Mouse (Mus musculus): Measurements from ENCODE around the gene Ubtf. TPM values are rescaled to one million over a fixed set of nuclear protein-coding genes. Genes with fewer than 3 reads are reported as not detected.
"Not testable (repeated sequence)": the region's sequence is repeated elsewhere in the genome, so short reads cannot be mapped to it uniquely, and the experiment has no call there.

Ubtf gene
- 166 and 196 TPM in 2 replicates for total RNA-seq (2017)

- peak; percentile 43 to 63; a peak in 3 of 4 replicates for ATAC-seq (replicated peaks in 1 of 2; ENCODE audit: insufficient read depth in 1 of 2, low FRiP score in 2 of 2, low TSS enrichment in 1 of 2, low read depth in 1 of 2, poor library complexity in 2 of 2, severe bottlenecking in 2 of 2)
Measured at GRCm38 (mm10) chr11:102319410-102319792, at the start of gene Ubtf. TSS of gene Ubtf (minus strand) at chr11:102319742.

GRCm38 (mm10) chr11:102369263-102369662 lies 49.7 kb upstream of the Ubtf start:
- no peak for ATAC-seq (replicated peaks in 1 of 2; ENCODE audit: insufficient read depth in 1 of 2, low FRiP score in 2 of 2, low TSS enrichment in 1 of 2, low read depth in 1 of 2, poor library complexity in 2 of 2, severe bottlenecking in 2 of 2)

- no peak for ATAC-seq (replicated peaks in 1 of 2; ENCODE audit: insufficient read depth in 1 of 2, low FRiP score in 2 of 2, low TSS enrichment in 1 of 2, low read depth in 1 of 2, poor library complexity in 2 of 2, severe bottlenecking in 2 of 2)
Measured at GRCm38 (mm10) chr11:102368347-102368746, 48.8 kb upstream of the Ubtf start.

- no peak for ATAC-seq (replicated peaks in 1 of 2; ENCODE audit: insufficient read depth in 1 of 2, low FRiP score in 2 of 2, low TSS enrichment in 1 of 2, low read depth in 1 of 2, poor library complexity in 2 of 2, severe bottlenecking in 2 of 2)
Measured at GRCm38 (mm10) chr11:102367504-102368280, 48.1 kb upstream of the Ubtf start.

- not testable (repeated sequence) for ATAC-seq (replicated peaks in 1 of 2; ENCODE audit: insufficient read depth in 1 of 2, low FRiP score in 2 of 2, low TSS enrichment in 1 of 2, low read depth in 1 of 2, poor library complexity in 2 of 2, severe bottlenecking in 2 of 2)
Measured at GRCm38 (mm10) chr11:102366103-102366502, 46.6 kb upstream of the Ubtf start, which contains the start of gene Slc4a1. TSS of gene Slc4a1 (minus strand) at chr11:102366203.

- ATAC-seq (replicated peaks in 1 of 2; ENCODE audit: insufficient read depth in 1 of 2, low FRiP score in 2 of 2, low TSS enrichment in 1 of 2, low read depth in 1 of 2, poor library complexity in 2 of 2, severe bottlenecking in 2 of 2), result no peak
Measured at GRCm38 (mm10) chr11:102365699-102366098, 46.2 kb upstream of the Ubtf start.

GRCm38 (mm10) chr11:102364570-102365371 lies 45.2 kb upstream of the Ubtf start:
- ATAC-seq (replicated peaks in 1 of 2; ENCODE audit: insufficient read depth in 1 of 2, low FRiP score in 2 of 2, low TSS enrichment in 1 of 2, low read depth in 1 of 2, poor library complexity in 2 of 2, severe bottlenecking in 2 of 2), result no peak

GRCm38 (mm10) chr11:102363623-102364022 lies 44.1 kb upstream of the Ubtf start:
- peak in 1 of 2 experiments; percentile 26; a peak in 1 of 4 replicates for ATAC-seq (replicated peaks in 1 of 2; ENCODE audit: insufficient read depth in 1 of 2, low FRiP score in 2 of 2, low TSS enrichment in 1 of 2, low read depth in 1 of 2, poor library complexity in 2 of 2, severe bottlenecking in 2 of 2)

GRCm38 (mm10) chr11:102361776-102362495 lies 42.4 kb upstream of the Ubtf start:
- ATAC-seq (replicated peaks in 1 of 2; ENCODE audit: insufficient read depth in 1 of 2, low FRiP score in 2 of 2, low TSS enrichment in 1 of 2, low read depth in 1 of 2, poor library complexity in 2 of 2, severe bottlenecking in 2 of 2), result no peak

GRCm38 (mm10) chr11:102358365-102358764 lies 38.8 kb upstream of the Ubtf start:
- no peak for ATAC-seq (replicated peaks in 1 of 2; ENCODE audit: insufficient read depth in 1 of 2, low FRiP score in 2 of 2, low TSS enrichment in 1 of 2, low read depth in 1 of 2, poor library complexity in 2 of 2, severe bottlenecking in 2 of 2)

GRCm38 (mm10) chr11:102356636-102357350 lies 37.3 kb upstream of the Ubtf start:
- no peak for ATAC-seq (replicated peaks in 1 of 2; ENCODE audit: insufficient read depth in 1 of 2, low FRiP score in 2 of 2, low TSS enrichment in 1 of 2, low read depth in 1 of 2, poor library complexity in 2 of 2, severe bottlenecking in 2 of 2)

- no peak for ATAC-seq (replicated peaks in 1 of 2; ENCODE audit: insufficient read depth in 1 of 2, low FRiP score in 2 of 2, low TSS enrichment in 1 of 2, low read depth in 1 of 2, poor library complexity in 2 of 2, severe bottlenecking in 2 of 2)
Measured at GRCm38 (mm10) chr11:102356190-102356589, 36.6 kb upstream of the Ubtf start.

- ATAC-seq (replicated peaks in 1 of 2; ENCODE audit: insufficient read depth in 1 of 2, low FRiP score in 2 of 2, low TSS enrichment in 1 of 2, low read depth in 1 of 2, poor library complexity in 2 of 2, severe bottlenecking in 2 of 2), result no peak
Measured at GRCm38 (mm10) chr11:102355501-102355900, 36.0 kb upstream of the Ubtf start.

GRCm38 (mm10) chr11:102353021-102353431 lies 33.5 kb upstream of the Ubtf start:
- ATAC-seq (replicated peaks in 1 of 2; ENCODE audit: insufficient read depth in 1 of 2, low FRiP score in 2 of 2, low TSS enrichment in 1 of 2, low read depth in 1 of 2, poor library complexity in 2 of 2, severe bottlenecking in 2 of 2), result no peak

- ATAC-seq (replicated peaks in 1 of 2; ENCODE audit: insufficient read depth in 1 of 2, low FRiP score in 2 of 2, low TSS enrichment in 1 of 2, low read depth in 1 of 2, poor library complexity in 2 of 2, severe bottlenecking in 2 of 2), result no peak
Measured at GRCm38 (mm10) chr11:102352378-102352777, 32.8 kb upstream of the Ubtf start.

GRCm38 (mm10) chr11:102350981-102351523 lies 31.5 kb upstream of the Ubtf start:
- ATAC-seq (replicated peaks in 1 of 2; ENCODE audit: insufficient read depth in 1 of 2, low FRiP score in 2 of 2, low TSS enrichment in 1 of 2, low read depth in 1 of 2, poor library complexity in 2 of 2, severe bottlenecking in 2 of 2), result no peak

GRCm38 (mm10) chr11:102350416-102350815 lies 30.9 kb upstream of the Ubtf start:
- no peak for ATAC-seq (replicated peaks in 1 of 2; ENCODE audit: insufficient read depth in 1 of 2, low FRiP score in 2 of 2, low TSS enrichment in 1 of 2, low read depth in 1 of 2, poor library complexity in 2 of 2, severe bottlenecking in 2 of 2)

Measured in hematopoietic stem cell, adult 5-6 weeks (primary cell).